Mouse (Mus musculus): ENCODE measurements around the gene 9930104L06Rik. TPM values are rescaled to one million over a fixed set of nuclear protein-coding genes. Genes with fewer than 3 reads are reported as not detected.

Gene 9930104L06Rik
- total RNA-seq, 2 experiments from 2014 or later: 6.2 to 6.5 TPM

- DNase-seq (ENCODE audit: low spot score): no peak
These were observed 53.5 kb downstream of the 9930104L06Rik start for GRCm38 (mm10) chr4:124990325-124990724.

Other genes starting within 250 kb of the 9930104L06Rik start
- 10 to 100 TPM; 18.4 to 22.7 TPM for gene Utp11, start 243.4 kb upstream of the 9930104L06Rik start, total RNA-seq (2021)
- gene Fhl3, start 236.3 kb upstream of the 9930104L06Rik start, total RNA-seq (2021): 100 to 1,000 TPM; 271 to 315 TPM
- 10 to 100 TPM; 12.7 to 13.9 TPM for gene Sf3a3, start 222.3 kb upstream of the 9930104L06Rik start, total RNA-seq (2021)
- gene Inpp5b, start 195.2 kb upstream of the 9930104L06Rik start, total RNA-seq (2021): 1 to 10 TPM; 7.4 to 8.1 TPM
- 10 to 100 TPM; 11.1 to 12.1 TPM for gene Mtf1, start 134.9 kb upstream of the 9930104L06Rik start, total RNA-seq (2021)
- gene Yrdc, start 86.4 kb upstream of the 9930104L06Rik start, total RNA-seq (2021): 10 to 100 TPM; 10.4 to 11.9 TPM
- gene 1110065P20Rik, start 85.9 kb upstream of the 9930104L06Rik start, total RNA-seq (2021): 10 to 100 TPM; 19.7 to 23.0 TPM
- under 1 TPM; 0.23 to 0.52 TPM for gene Maneal, start 74.9 kb upstream of the 9930104L06Rik start, total RNA-seq (2021)
- not detected for gene Epha10, start 56.1 kb upstream of the 9930104L06Rik start, total RNA-seq (2021)
- gene Cdca8, start 2.3 kb downstream of the 9930104L06Rik start, total RNA-seq (2021): under 1 TPM in 1 of 2 experiments, not detected in 1; 0.62 TPM
- under 1 TPM; 0.23 to 0.59 TPM for gene Rspo1, start 49.4 kb downstream of the 9930104L06Rik start, total RNA-seq (2021)
- gene Gnl2, start 79.5 kb downstream of the 9930104L06Rik start, total RNA-seq (2021): 10 to 100 TPM; 30.8 to 31.1 TPM
- not detected for gene Dnali1, start 128.7 kb downstream of the 9930104L06Rik start, total RNA-seq (2021)
- gene Snip1, start 129.6 kb downstream of the 9930104L06Rik start, total RNA-seq (2021): 1 to 10 TPM; 4.8 TPM
- 10 to 100 TPM; 11.6 TPM for gene Meaf6, start 148.1 kb downstream of the 9930104L06Rik start, total RNA-seq (2021)
- 1 to 10 TPM; 2.8 to 3.0 TPM for gene Zc3h12a, start 190.8 kb downstream of the 9930104L06Rik start, total RNA-seq (2021)

All from gastrocnemius, adult 18-20 months (tissue).